Mouse (Mus musculus) E14TG2a.4 (cell line): Measurements from ENCODE around the gene Klk1b24.

ENCODE experiments used
- CTCF ChIP-seq: conservative IDR thresholded peaks from 2 replicates; pipeline ENCODE4 v1.5.1; 2014; ENCODE audit warnings: low read length
- POU5F1 ChIP-seq: IDR thresholded peaks from 2 replicates; pipeline ENCODE4 v1.6.1; 2014; ENCODE audit warnings: low read length, borderline replicate concordance

- no peak for TF ChIP-seq CTCF
- no peak for TF ChIP-seq POU5F1
These were observed 20.3 kb downstream of the Klk1b24 start for GRCm38 (mm10) chr7:44208307-44208706.
